Mouse (Mus musculus): ENCODE results near the gene 4930438A08Rik.

- TF ChIP-seq CTCF (IDR thresholded peaks at IDR 0.05; ENCODE audit: extremely low read depth, insufficient read depth, insufficient read length, insufficient replicate concordance) (no peak), POLR2A (IDR thresholded peaks at IDR 0.05; ENCODE audit: low read depth, low read length) (no peak)
Observed at GRCm38 (mm10) chr11:58238840-58239791, 35.5 kb upstream of the 4930438A08Rik start.
